Mouse (Mus musculus) ES-Bruce4 (cell line): ENCODE results near the gene Ccdc24. TPM values are rescaled to one million over a fixed set of nuclear protein-coding genes. Genes with fewer than 3 reads are reported as not detected.

Source experiments
- H3K27ac ChIP-seq: 2 replicates; pipeline ENCODE4 v1.5.1; 2012; ENCODE audit warnings: low read length, inconsistent platforms; ENCODE audit not compliant: insufficient read depth
- H3K27me3 ChIP-seq: 2 replicates; pipeline ENCODE4 v1.6.1; 2012; ENCODE audit warnings: mild to moderate bottlenecking, low read length, inconsistent platforms; ENCODE audit not compliant: control insufficient read depth, poor library complexity, insufficient read depth, severe bottlenecking
- H3K36me3 ChIP-seq: 2 replicates; pipeline ENCODE4 v1.6.1; 2012; ENCODE audit warnings: inconsistent platforms, mild to moderate bottlenecking, low read length, moderate library complexity; ENCODE audit not compliant: control insufficient read depth, poor library complexity, insufficient read depth, severe bottlenecking
- H3K4me1 ChIP-seq: one replicate; pipeline ENCODE4 v1.8.1; 2011; ENCODE audit warnings: low read length; ENCODE audit not compliant: control insufficient read depth, insufficient read depth
- H3K4me3 ChIP-seq: 2 replicates; pipeline ENCODE4 v1.5.1; 2011; ENCODE audit warnings: low read depth, mild to moderate bottlenecking, low read length
- H3K9ac ChIP-seq: 2 replicates; pipeline ENCODE4 v1.6.1; 2012; ENCODE audit warnings: low read depth, mild to moderate bottlenecking, inconsistent platforms; ENCODE audit not compliant: poor library complexity, severe bottlenecking
- H3K9me3 ChIP-seq: replicated peaks from 2 replicates; pipeline ENCODE4 v1.6.1; 2012; ENCODE audit warnings: mild to moderate bottlenecking, low read length, inconsistent platforms; ENCODE audit not compliant: control insufficient read depth, poor library complexity, insufficient read depth, severe bottlenecking
- CTCF ChIP-seq: IDR thresholded peaks from one replicate; pipeline ENCODE4 v1.8.1; 2011; ENCODE audit warnings: low read depth, low read length
- EP300 ChIP-seq: IDR thresholded peaks from 2 replicates; pipeline ENCODE4 v1.6.1; 2011; ENCODE audit warnings: low read depth, low read length; ENCODE audit not compliant: insufficient read depth
- POLR2A ChIP-seq: IDR thresholded peaks from one replicate; pipeline ENCODE4 v1.8.1; 2011; ENCODE audit warnings: low read length; ENCODE audit not compliant: insufficient read depth
- polyA plus RNA-seq: library from polyadenylated mRNA; stranded (reverse); fragments of >200 nt; gene quantifications from 2 replicates; pipeline ENCODE4 v1.2.4, GENCODE M21; 2011; ENCODE audit warnings: low read depth; ENCODE audit not compliant: missing spikeins, insufficient read depth, insufficient read length

The Ccdc24 gene
- polyA plus RNA-seq = 1.7 and 3.8 TPM in 2 replicates

- H3K36me3 ChIP-seq = no peaks in the 10 kb centered on the region
- H3K27ac ChIP-seq = no peak within 1 kb of the TSS
- H3K27me3 ChIP-seq = no peaks in the 10 kb centered on the region
- no peaks in the 10 kb centered on the region for H3K9me3 ChIP-seq
- H3K4me3 ChIP-seq = peak within 1 kb of the TSS; percentile 3; the same call in 1 of the 2 replicates
- no peak within 1 kb of the TSS for H3K9ac ChIP-seq
- H3K4me1 ChIP-seq = no peaks in the 10 kb centered on the region
- TF ChIP-seq CTCF = no peak
- no peak for TF ChIP-seq POLR2A
- TF ChIP-seq EP300 = no peak
Observed at GRCm38 (mm10) chr4:117872471-117872886, at the start of gene Ccdc24. Gene Ccdc24 (minus strand): TSS chr4:117872557.

- TF ChIP-seq POLR2A (no peak), CTCF (no peak), EP300 (no peak)
- no peak overlapping the region for H3K4me3 ChIP-seq
- H3K36me3 ChIP-seq = no peaks in the 10 kb centered on the region
- no peaks in the 10 kb centered on the region for H3K4me1 ChIP-seq
- no peak overlapping the region for H3K27ac ChIP-seq
- no peak overlapping the region for H3K9ac ChIP-seq
- H3K27me3 ChIP-seq = no peaks in the 10 kb centered on the region
- no peaks in the 10 kb centered on the region for H3K9me3 ChIP-seq
Observed at GRCm38 (mm10) chr4:117921358-117921757, 49.0 kb upstream of the Ccdc24 start.

GRCm38 (mm10) chr4:117918762-117919161, 46.4 kb upstream of the Ccdc24 start:
- no peak for TF ChIP-seq POLR2A
- no peak for TF ChIP-seq CTCF
- no peak for TF ChIP-seq EP300
- H3K36me3 ChIP-seq = no peaks in the 10 kb centered on the region
- no peaks in the 10 kb centered on the region for H3K27me3 ChIP-seq
- no peaks in the 10 kb centered on the region for H3K9me3 ChIP-seq
- no peak overlapping the region for H3K27ac ChIP-seq
- H3K4me3 ChIP-seq = no peak overlapping the region
- no peaks in the 10 kb centered on the region for H3K4me1 ChIP-seq
- H3K9ac ChIP-seq = no peak overlapping the region

- TF ChIP-seq POLR2A (no peak), CTCF (no peak), EP300 (no peak)
- no peaks in the 10 kb centered on the region for H3K36me3 ChIP-seq
- H3K9ac ChIP-seq = no peak overlapping the region
- no peak overlapping the region for H3K4me3 ChIP-seq
- H3K4me1 ChIP-seq = no peaks in the 10 kb centered on the region
- H3K9me3 ChIP-seq = no peaks in the 10 kb centered on the region
- H3K27me3 ChIP-seq = no peaks in the 10 kb centered on the region
- no peak overlapping the region for H3K27ac ChIP-seq
Observed at GRCm38 (mm10) chr4:117918261-117918660, 45.9 kb upstream of the Ccdc24 start.

GRCm38 (mm10) chr4:117917847-117918246, 45.5 kb upstream of the Ccdc24 start:
- no peak overlapping the region for H3K4me3 ChIP-seq
- TF ChIP-seq CTCF (no peak), EP300 (no peak), POLR2A (no peak)
- no peak overlapping the region for H3K27ac ChIP-seq
- H3K9me3 ChIP-seq = no peaks in the 10 kb centered on the region
- H3K9ac ChIP-seq = no peak overlapping the region
- peaks cover 2% of the 10 kb centered on the region for H3K4me1 ChIP-seq
- no peaks in the 10 kb centered on the region for H3K27me3 ChIP-seq
- no peaks in the 10 kb centered on the region for H3K36me3 ChIP-seq

GRCm38 (mm10) chr4:117917402-117917801, 45.0 kb upstream of the Ccdc24 start:
- H3K36me3 ChIP-seq = no peaks in the 10 kb centered on the region
- TF ChIP-seq CTCF (no peak), POLR2A (no peak), EP300 (no peak)
- H3K4me3 ChIP-seq = no peak overlapping the region
- H3K9me3 ChIP-seq = no peaks in the 10 kb centered on the region
- no peak overlapping the region for H3K27ac ChIP-seq
- H3K4me1 ChIP-seq = peaks cover 2% of the 10 kb centered on the region
- no peak overlapping the region for H3K9ac ChIP-seq
- H3K27me3 ChIP-seq = no peaks in the 10 kb centered on the region
